Mouse (Mus musculus): Measurements from ENCODE around the gene Sox1.

Sox1 gene

GRCm38 (mm10) chr8:12388390-12389115 is 6.5 kb upstream of the Sox1 start:
- in situ Hi-C loops (cut with MboI; ENCODE audit: low sequenced_read_pairs), result no loop called here

- in situ Hi-C loops (cut with MboI; ENCODE audit: low sequenced_read_pairs), result no loop called here
Measured at GRCm38 (mm10) chr8:12389116-12389471, 6.0 kb upstream of the Sox1 start.

- in situ Hi-C loops (cut with MboI; ENCODE audit: low sequenced_read_pairs), result no loop called here
Measured at GRCm38 (mm10) chr8:12389801-12390639, 5.1 kb upstream of the Sox1 start.

GRCm38 (mm10) chr8:12390640-12391365 is 4.3 kb upstream of the Sox1 start:
- in situ Hi-C loops (cut with MboI; ENCODE audit: low sequenced_read_pairs), result no loop called here

GRCm38 (mm10) chr8:12391366-12392250 is 3.5 kb upstream of the Sox1 start:
- in situ Hi-C loops (cut with MboI; ENCODE audit: low sequenced_read_pairs), result no loop called here

GRCm38 (mm10) chr8:12392801-12393200 is 2.3 kb upstream of the Sox1 start:
- in situ Hi-C loops (cut with MboI; ENCODE audit: low sequenced_read_pairs), result no loop called here

GRCm38 (mm10) chr8:12394385-12395000 is 602 bp upstream of the Sox1 start:
- in situ Hi-C loops (cut with MboI; ENCODE audit: low sequenced_read_pairs), result no loop called here

GRCm38 (mm10) chr8:12396501-12397345 is 1.6 kb downstream of the Sox1 start:
- in situ Hi-C loops (cut with MboI; ENCODE audit: low sequenced_read_pairs), result no loop called here

- in situ Hi-C loops (cut with MboI; ENCODE audit: low sequenced_read_pairs), result no loop called here
Measured at GRCm38 (mm10) chr8:12397346-12397925, 2.3 kb downstream of the Sox1 start.

GRCm38 (mm10) chr8:12398011-12398945 is 3.2 kb downstream of the Sox1 start:
- in situ Hi-C loops (cut with MboI; ENCODE audit: low sequenced_read_pairs), result no loop called here

- in situ Hi-C loops (cut with MboI; ENCODE audit: low sequenced_read_pairs), result no loop called here
Measured at GRCm38 (mm10) chr8:12399421-12400205, 4.5 kb downstream of the Sox1 start.

GRCm38 (mm10) chr8:12400611-12401390 is 5.7 kb downstream of the Sox1 start:
- in situ Hi-C loops (cut with MboI; ENCODE audit: low sequenced_read_pairs), result no loop called here

GRCm38 (mm10) chr8:12401391-12402270 is 6.5 kb downstream of the Sox1 start:
- in situ Hi-C loops (cut with MboI; ENCODE audit: low sequenced_read_pairs), result no loop called here

GRCm38 (mm10) chr8:12402709-12403108 is 7.6 kb downstream of the Sox1 start:
- in situ Hi-C loops (cut with MboI; ENCODE audit: low sequenced_read_pairs), result no loop called here

GRCm38 (mm10) chr8:12408020-12408419 is 12.9 kb downstream of the Sox1 start:
- in situ Hi-C loops (cut with MboI; ENCODE audit: low sequenced_read_pairs), result no loop called here
